Mouse (Mus musculus): Measurements from ENCODE around the gene Tmem135. TPM values are rescaled to one million over a fixed set of nuclear protein-coding genes. Genes with fewer than 3 reads are reported as not detected.

Tmem135 gene
- total and polyA plus RNA-seq, 3 experiments: 27.2 to 45.1 (median 43.2) TPM

GRCm38 (mm10) chr7:89106421-89106820, 297.6 kb downstream of the Tmem135 start:
- DNase-seq: no peak
- Histone ChIP-seq H3K27ac (no peak overlapping the region), H3K79me2 (replicated peaks; ENCODE audit: control insufficient read depth, insufficient read depth, low read length) (no peaks in the 10 kb centered on the region), H3K4me1 (ENCODE audit: control insufficient read depth, insufficient read depth, low read length) (no peaks in the 10 kb centered on the region), H3K4me3 (no peak overlapping the region), H3K36me3 (ENCODE audit: control insufficient read depth, insufficient read depth, low read length) (no peaks in the 10 kb centered on the region), H3K9ac (ENCODE audit: low read depth, low read length) (no peak overlapping the region), H3K27me3 (ENCODE audit: control insufficient read depth, insufficient read depth, low read length) (no peaks in the 10 kb centered on the region)
- TF ChIP-seq CTCF (IDR thresholded peaks at IDR 0.05) (no peak), EP300 (IDR thresholded peaks at IDR 0.05; ENCODE audit: insufficient read depth, low read depth, low read length) (no peak), POLR2A (IDR thresholded peaks at IDR 0.05; ENCODE audit: insufficient read depth, low read depth, low read length) (no peak)
- 72% methylated on average over 2 of the region's 2 CpGs for WGBS
- intact Hi-C loops (cut with DNase I): no loop called here

GRCm38 (mm10) chr7:89099756-89100155, 304.3 kb downstream of the Tmem135 start:
- no peaks in the 10 kb centered on the region for H3K36me3 ChIP-seq (ENCODE audit: control insufficient read depth, insufficient read depth, low read length)
- no peak for TF ChIP-seq EP300 (IDR thresholded peaks at IDR 0.05; ENCODE audit: insufficient read depth, low read depth, low read length)
- TF ChIP-seq POLR2A (IDR thresholded peaks at IDR 0.05; ENCODE audit: insufficient read depth, low read depth, low read length): no peak
- no peak for TF ChIP-seq CTCF (IDR thresholded peaks at IDR 0.05)
- no peak overlapping the region for H3K27ac ChIP-seq
- 61% methylated on average over 4 of the region's 4 CpGs for WGBS
- no peak overlapping the region for H3K4me3 ChIP-seq
- H3K79me2 ChIP-seq (replicated peaks; ENCODE audit: control insufficient read depth, insufficient read depth, low read length): no peaks in the 10 kb centered on the region
- intact Hi-C loops (cut with DNase I): no loop called here
- no peak overlapping the region for H3K9ac ChIP-seq (ENCODE audit: low read depth, low read length)
- H3K27me3 ChIP-seq (ENCODE audit: control insufficient read depth, insufficient read depth, low read length): no peaks in the 10 kb centered on the region
- peak; percentile 57 to 71 for DNase-seq
- H3K4me1 ChIP-seq (ENCODE audit: control insufficient read depth, insufficient read depth, low read length): no peaks in the 10 kb centered on the region; the same call in 1 of the 2 replicates

Small RNA genes lying within 50 kb of the gene (microRNA-seq; reads per million reads assigned to microRNA genes)
- gene Gm22171 (0 reads per million in 2 experiments), gene Gm24659 (0 reads per million in 2 experiments)

Other genes starting within 250 kb of the Tmem135 start
- gene Fzd4, start 133 bp upstream of the Tmem135 start, total RNA-seq (2021): 10 to 100 TPM; 33.7 to 36.2 TPM
- gene Fzd4, start 133 bp upstream of the Tmem135 start, polyA plus RNA-seq (2012; rRNA removed): 15.2 and 26.1 TPM in 2 replicates
- gene Prss23, start 123.0 kb upstream of the Tmem135 start, total RNA-seq (2021): 10 to 100 TPM; 18.9 to 20.6 TPM
- gene Prss23, start 123.0 kb upstream of the Tmem135 start, polyA plus RNA-seq (2012; rRNA removed): 50.1 and 58.2 TPM in 2 replicates
- 100 to 1,000 TPM; 119 to 140 TPM for gene Me3, start 228.2 kb upstream of the Tmem135 start, total RNA-seq (2021)
- gene Me3, start 228.2 kb upstream of the Tmem135 start, polyA plus RNA-seq (2012; rRNA removed): 107 and 150 TPM in 2 replicates

Data from heart, adult 2 months (tissue).